Mouse (Mus musculus): ENCODE measurements around the gene Taf8. TPM values are rescaled to one million over a fixed set of nuclear protein-coding genes. Genes with fewer than 3 reads are reported as not detected.
"Not testable (repeated sequence)": the region's sequence is repeated elsewhere in the genome, so short reads cannot be mapped to it uniquely, and the experiment has no call there.

Gene Taf8
- polyA plus RNA-seq, 1 experiment from 2014 or later: 28.7 TPM

DNA sequence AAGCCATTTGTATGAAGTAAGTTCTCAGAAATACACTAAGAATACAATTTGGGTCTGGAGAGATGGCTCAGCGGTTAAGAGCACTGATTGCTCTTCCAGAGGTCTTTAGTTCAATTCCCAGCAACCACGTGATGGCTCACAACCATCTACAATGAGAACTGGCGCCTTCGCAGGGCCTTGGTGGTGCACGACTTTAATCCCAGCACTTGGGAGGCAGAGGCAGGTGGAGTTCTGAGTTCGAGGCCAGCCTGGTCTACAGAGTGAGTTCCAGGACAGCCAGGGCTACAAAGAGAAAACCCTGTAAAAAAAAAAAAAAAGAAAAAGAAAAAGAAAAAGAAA, 584 bp upstream of the Taf8 start:
- 79% methylated on average over 6 of the region's 6 CpGs for WGBS
- not testable (repeated sequence) for ATAC-seq (ENCODE audit: low FRiP score, low read depth)

DNA sequence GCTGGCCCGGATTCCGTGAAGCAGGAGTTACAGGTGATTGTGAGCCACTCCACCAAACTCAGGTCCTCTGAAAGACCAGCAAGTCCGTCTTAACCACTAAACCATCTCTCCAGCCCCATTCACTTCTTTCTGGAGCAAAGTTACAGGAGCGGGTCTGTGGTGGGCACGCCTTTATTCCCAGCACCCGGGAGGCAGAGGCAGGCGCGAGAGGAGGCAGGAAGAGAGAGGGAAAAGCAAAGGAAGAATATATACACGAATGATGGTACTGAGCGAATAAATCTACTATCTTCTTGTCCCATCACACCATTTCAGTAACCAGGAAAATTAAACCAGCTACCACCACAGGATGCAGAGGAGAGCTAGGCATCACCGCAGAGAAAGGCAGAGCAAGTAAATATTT, 561 bp downstream of the Taf8 start:
- no peak for ATAC-seq (ENCODE audit: low FRiP score, low read depth)
- 11% methylated on average over 11 of the region's 11 CpGs for WGBS
- Histone ChIP-seq H3K27me3 (replicated peaks) (no peaks in the 10 kb centered on the region), H3K9me3 (no peaks in the 10 kb centered on the region), H3K36me3 (peaks cover 21% of the 10 kb centered on the region), H3K4me2 (replicated peaks) (peak overlapping the region; percentile 88), H3K4me1 (peaks cover 18% of the 10 kb centered on the region), H3K9ac (peak overlapping the region; percentile 62), H3K27ac (no peak overlapping the region), H3K4me3 (peak overlapping the region; percentile 53)

More for the DNA sequence above, 584 bp upstream of the Taf8 start:
- H3K9me3 ChIP-seq; H3K4me3 ChIP-seq; H3K27ac ChIP-seq; H3K9ac ChIP-seq; H3K4me2 ChIP-seq (replicated peaks); H3K27me3 ChIP-seq (replicated peaks): not testable (repeated sequence)
- Histone ChIP-seq H3K4me1 (peaks cover 18% of the 10 kb centered on the region), H3K36me3 (peaks cover 13% of the 10 kb centered on the region)

DNA sequence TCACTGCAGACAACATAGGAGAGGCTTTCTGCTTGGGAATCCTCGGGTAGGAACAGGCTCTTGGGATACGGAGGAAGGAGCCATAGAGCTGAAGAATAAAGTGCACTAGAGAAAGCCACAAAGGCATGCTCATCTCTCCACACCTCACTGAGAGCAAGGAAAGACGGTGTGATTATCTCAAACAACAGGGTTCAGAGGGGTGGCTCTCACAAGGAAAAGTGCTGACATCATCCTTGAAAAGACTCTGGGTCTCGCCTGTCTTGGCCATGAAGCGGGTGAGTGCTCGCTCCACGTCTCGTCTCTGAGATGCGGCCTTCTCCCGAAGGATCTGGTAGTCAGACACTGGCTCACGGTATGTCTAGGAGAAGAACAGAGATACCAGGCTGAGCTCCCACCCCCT, 8.0 kb downstream of the Taf8 start:
- no peaks in the 10 kb centered on the region for H3K9me3 ChIP-seq
- H3K4me1 ChIP-seq: no peaks in the 10 kb centered on the region
- H3K27me3 ChIP-seq (replicated peaks): no peaks in the 10 kb centered on the region
- no peak overlapping the region for H3K9ac ChIP-seq
- ATAC-seq (ENCODE audit: low FRiP score, low read depth): no peak
- no peak overlapping the region for H3K4me3 ChIP-seq
- H3K4me2 ChIP-seq (replicated peaks): no peak overlapping the region
- 90% methylated on average over 11 of the region's 11 CpGs for WGBS
- H3K27ac ChIP-seq: no peak overlapping the region
- peaks cover 90% of the 10 kb centered on the region for H3K36me3 ChIP-seq

DNA sequence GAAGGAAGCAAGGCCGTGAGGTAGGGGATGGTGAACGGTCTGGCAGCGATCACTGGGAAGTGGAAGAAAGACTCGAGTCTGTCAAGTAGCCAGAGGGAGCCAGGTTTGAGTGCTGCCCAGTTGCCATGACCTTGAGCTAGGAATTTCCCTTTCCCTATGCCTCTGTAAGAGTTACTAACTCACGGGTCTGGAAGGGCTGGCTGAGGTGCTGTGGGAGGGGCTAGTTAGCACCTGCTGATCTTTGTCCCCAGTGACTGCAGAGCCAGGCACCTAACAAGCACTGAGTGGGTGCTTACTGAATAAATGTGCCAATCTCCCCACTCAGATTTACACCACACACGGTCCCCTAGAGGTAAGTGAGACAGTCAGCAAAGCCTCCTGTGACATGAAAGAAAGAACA, 8.4 kb downstream of the Taf8 start:
- Histone ChIP-seq H3K9me3 (no peaks in the 10 kb centered on the region), H3K4me2 (replicated peaks) (no peak overlapping the region), H3K4me1 (no peaks in the 10 kb centered on the region), H3K27me3 (replicated peaks) (no peaks in the 10 kb centered on the region), H3K4me3 (no peak overlapping the region), H3K9ac (no peak overlapping the region), H3K36me3 (peaks cover 91% of the 10 kb centered on the region), H3K27ac (no peak overlapping the region)
- WGBS: 89% methylated on average over 6 of the region's 6 CpGs
- ATAC-seq (ENCODE audit: low FRiP score, low read depth): no peak

DNA sequence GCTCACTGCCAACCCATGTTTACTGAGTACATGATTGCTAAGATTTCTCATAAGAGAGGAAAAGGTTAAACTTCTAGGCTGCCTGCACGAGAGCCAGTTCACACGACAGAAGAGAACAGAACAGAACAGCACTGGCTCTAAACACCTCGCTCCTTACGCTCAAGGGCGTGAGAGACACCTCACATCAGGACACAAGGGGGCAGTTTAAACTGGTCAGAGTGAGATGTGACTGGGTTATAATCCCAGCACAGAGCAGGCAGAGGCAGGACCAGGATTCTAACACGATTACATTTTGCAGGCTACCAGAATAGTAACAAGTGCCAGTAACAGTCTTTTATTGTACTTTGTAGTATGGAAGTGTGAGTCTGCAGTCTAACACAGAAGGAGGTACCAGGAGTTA, 9.4 kb downstream of the Taf8 start:
- no peak overlapping the region for H3K27ac ChIP-seq
- H3K4me2 ChIP-seq (replicated peaks): no peak overlapping the region
- H3K36me3 ChIP-seq: peaks cover 88% of the 10 kb centered on the region
- no peaks in the 10 kb centered on the region for H3K27me3 ChIP-seq (replicated peaks)
- no peaks in the 10 kb centered on the region for H3K4me1 ChIP-seq
- 85% methylated on average over 6 of the region's 6 CpGs for WGBS
- H3K9ac ChIP-seq: no peak overlapping the region
- no peaks in the 10 kb centered on the region for H3K9me3 ChIP-seq
- no peak for ATAC-seq (ENCODE audit: low FRiP score, low read depth)
- H3K4me3 ChIP-seq: no peak overlapping the region

DNA sequence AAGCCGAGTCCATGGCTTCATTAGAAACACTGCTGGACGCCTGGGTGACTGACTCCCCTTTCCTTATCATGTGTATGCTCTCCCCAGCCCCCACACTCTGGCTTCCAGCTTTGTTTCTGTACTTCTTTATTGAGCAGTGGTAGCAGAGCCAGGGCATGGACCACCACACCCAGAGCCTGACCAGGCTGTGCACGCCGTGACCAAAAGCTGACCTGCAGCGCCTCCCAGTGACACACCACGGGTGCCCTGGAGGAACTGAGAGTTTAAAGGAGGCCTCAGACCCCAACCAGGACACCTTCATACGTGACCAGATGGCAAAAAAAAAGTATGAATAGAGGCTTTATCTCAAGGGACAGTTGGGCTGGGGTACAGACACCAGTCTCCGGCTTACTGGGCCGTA, 11.3 kb downstream of the Taf8 start:
- 84% methylated on average over 9 of the region's 9 CpGs for WGBS
- H3K27ac ChIP-seq: no peak overlapping the region
- H3K9me3 ChIP-seq: no peaks in the 10 kb centered on the region
- peaks cover 74% of the 10 kb centered on the region for H3K36me3 ChIP-seq
- H3K4me3 ChIP-seq: no peak overlapping the region
- 0 out of 2 replicates have a peak, but pooled peaks cover 2% of the 10 kb centered on the region for H3K4me1 ChIP-seq
- H3K27me3 ChIP-seq (replicated peaks): no peaks in the 10 kb centered on the region
- H3K4me2 ChIP-seq (replicated peaks): no peak overlapping the region
- H3K9ac ChIP-seq: no peak overlapping the region
- ATAC-seq (ENCODE audit: low FRiP score, low read depth): no peak

DNA sequence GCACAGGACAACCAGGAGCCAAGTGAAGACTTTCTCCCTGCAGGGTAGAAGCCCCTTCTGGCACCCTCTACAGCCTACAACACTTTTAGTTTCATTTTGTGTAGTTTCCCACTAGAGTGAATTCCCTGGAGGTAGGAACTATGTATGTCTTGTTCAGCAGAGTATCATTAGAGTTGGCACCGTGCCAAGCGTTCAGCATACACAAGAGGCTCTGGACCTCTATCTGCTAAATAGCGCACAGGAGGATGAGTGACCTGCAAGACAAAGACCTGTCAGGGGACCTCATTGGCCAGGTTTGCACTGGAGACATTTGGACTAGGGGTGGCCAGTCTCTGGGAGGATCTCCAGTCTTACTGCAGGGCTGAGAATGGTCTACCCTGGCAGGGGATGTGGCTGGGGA, 16.3 kb downstream of the Taf8 start:
- no peaks in the 10 kb centered on the region for H3K9me3 ChIP-seq
- no peak for ATAC-seq (ENCODE audit: low FRiP score, low read depth)
- peaks cover 26% of the 10 kb centered on the region for H3K36me3 ChIP-seq
- H3K4me1 ChIP-seq: peaks cover 22% of the 10 kb centered on the region
- H3K4me2 ChIP-seq (replicated peaks): no peak overlapping the region
- no peak overlapping the region for H3K27ac ChIP-seq
- H3K4me3 ChIP-seq: no peak overlapping the region
- H3K9ac ChIP-seq: no peak overlapping the region
- H3K27me3 ChIP-seq (replicated peaks): no peaks in the 10 kb centered on the region
- WGBS: 88% methylated on average over 3 of the region's 3 CpGs

DNA sequence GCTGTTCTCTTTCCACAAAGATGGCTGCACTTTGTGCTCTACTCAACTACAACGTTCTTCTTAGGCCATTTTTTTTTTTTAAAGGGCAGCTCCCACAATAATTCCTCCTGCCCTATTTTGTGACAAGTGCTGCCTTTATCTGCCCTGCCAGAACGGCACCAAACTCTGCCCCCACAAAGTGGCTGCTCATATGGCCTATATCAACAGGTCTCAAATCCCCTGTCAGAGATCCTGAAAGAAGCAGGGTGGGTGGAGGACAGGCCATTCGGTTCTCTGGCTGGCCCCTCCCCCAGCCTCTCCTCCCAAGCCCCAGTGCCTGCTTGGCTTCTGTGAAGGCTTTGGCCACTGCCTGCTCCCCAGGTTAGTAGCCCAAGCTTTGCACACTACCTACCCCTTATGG, 17.1 kb downstream of the Taf8 start:
- Histone ChIP-seq H3K9ac (no peak overlapping the region), H3K27me3 (replicated peaks) (no peaks in the 10 kb centered on the region), H3K9me3 (no peaks in the 10 kb centered on the region), H3K4me1 (peaks cover 22% of the 10 kb centered on the region), H3K4me2 (replicated peaks) (no peak overlapping the region), H3K4me3 (no peak overlapping the region), H3K36me3 (peaks cover 18% of the 10 kb centered on the region), H3K27ac (no peak overlapping the region; the same call in 1 of the 2 replicates)
- no peak for ATAC-seq (ENCODE audit: low FRiP score, low read depth)
- WGBS: 7% methylated on average over 3 of the region's 3 CpGs

DNA sequence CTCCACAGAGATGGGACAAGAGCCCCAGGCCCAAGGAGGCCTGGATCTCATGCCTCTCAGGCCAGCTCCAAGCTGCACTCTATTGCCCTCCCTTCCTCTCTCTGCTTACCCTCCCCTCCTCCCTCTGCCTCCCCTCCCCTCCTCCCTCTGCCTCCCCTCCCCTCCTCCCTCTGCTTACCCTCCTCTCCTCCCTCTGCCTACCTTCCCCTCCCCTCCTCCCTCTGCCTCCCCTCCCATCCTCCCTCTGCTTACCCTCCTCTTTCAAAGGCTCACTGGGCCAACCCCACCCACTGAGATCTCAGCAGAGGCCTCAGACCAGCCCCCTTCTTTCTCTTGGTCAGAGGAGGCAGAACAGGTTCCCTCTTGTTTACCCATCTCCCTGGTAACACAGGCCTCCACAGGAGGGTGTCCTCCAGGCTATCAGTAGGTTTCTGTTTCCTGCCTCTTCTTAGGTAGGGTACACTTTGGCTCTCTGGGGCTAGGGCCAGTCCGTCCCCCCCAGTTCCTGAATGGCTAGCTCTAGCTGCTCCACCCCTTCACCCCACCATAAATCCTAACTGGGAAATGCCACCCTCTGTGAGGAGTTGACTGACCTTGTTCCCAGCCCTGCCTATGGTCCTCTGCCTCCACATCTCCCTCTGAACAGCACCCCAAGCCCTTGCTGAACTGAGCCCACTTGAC, 17.7 kb downstream of the Taf8 start:
- Histone ChIP-seq H3K9me3 (no peaks in the 10 kb centered on the region), H3K9ac (no peak overlapping the region), H3K4me3 (no peak overlapping the region), H3K36me3 (peaks cover 12% of the 10 kb centered on the region), H3K4me1 (peaks cover 22% of the 10 kb centered on the region), H3K27me3 (replicated peaks) (no peaks in the 10 kb centered on the region), H3K27ac (no peak overlapping the region), H3K4me2 (replicated peaks) (no peak overlapping the region)
- peak; percentile 15; the same call in 1 of the 2 replicates for ATAC-seq (ENCODE audit: low FRiP score, low read depth)
- 4% methylated on average over 1 of the region's 1 CpGs for WGBS

DNA sequence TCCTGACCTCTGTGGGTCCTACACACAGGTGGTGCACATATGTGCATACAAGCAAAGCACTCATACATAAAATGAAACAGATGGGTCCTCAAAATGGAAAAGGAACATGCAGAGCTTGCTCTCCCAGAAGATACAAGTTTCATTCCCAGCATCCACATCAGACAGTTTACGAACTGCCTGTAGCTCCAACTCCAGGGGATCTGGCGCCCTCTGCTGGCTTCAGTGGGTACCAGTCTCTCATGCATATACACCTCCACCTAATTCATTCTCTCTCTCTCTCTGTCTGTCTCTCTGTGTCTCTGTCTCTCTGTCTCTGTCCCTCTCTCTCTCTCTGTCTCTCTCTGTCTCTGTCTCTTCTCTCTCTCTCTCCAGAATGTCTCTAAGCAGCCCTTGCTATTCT, 19.7 kb downstream of the Taf8 start:
- H3K36me3 ChIP-seq: no peaks in the 10 kb centered on the region
- H3K27ac ChIP-seq: no peak overlapping the region
- no peaks in the 10 kb centered on the region for H3K27me3 ChIP-seq (replicated peaks)
- H3K4me1 ChIP-seq: peaks cover 22% of the 10 kb centered on the region
- 48% methylated on average over 2 of the region's 2 CpGs for WGBS
- H3K9ac ChIP-seq: no peak overlapping the region
- H3K4me2 ChIP-seq (replicated peaks): no peak overlapping the region
- H3K4me3 ChIP-seq: no peak overlapping the region
- H3K9me3 ChIP-seq: no peaks in the 10 kb centered on the region
- ATAC-seq (ENCODE audit: low FRiP score, low read depth): no peak

DNA sequence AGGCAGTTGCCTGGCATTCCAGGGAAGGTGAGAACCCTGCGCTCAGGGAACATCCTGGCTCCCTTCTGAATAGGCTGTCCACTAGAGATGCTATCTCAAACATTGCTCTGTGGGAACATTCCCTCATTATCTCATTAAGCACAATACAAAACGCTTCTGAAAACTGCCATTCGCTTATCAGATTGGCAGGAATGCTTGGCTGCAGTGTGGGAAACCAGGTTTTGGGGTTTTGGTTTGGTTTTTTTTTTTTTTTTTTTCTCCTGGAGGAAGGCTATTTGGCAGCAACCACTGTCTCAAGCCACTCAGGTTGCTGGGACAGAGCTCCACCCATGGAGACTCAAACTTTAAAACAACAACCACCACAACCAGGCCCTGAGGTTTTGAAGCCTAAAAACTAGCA, 22.2 kb downstream of the Taf8 start:
- no peak overlapping the region for H3K27ac ChIP-seq
- H3K9ac ChIP-seq: no peak overlapping the region
- no peak overlapping the region for H3K4me2 ChIP-seq (replicated peaks)

DNA sequence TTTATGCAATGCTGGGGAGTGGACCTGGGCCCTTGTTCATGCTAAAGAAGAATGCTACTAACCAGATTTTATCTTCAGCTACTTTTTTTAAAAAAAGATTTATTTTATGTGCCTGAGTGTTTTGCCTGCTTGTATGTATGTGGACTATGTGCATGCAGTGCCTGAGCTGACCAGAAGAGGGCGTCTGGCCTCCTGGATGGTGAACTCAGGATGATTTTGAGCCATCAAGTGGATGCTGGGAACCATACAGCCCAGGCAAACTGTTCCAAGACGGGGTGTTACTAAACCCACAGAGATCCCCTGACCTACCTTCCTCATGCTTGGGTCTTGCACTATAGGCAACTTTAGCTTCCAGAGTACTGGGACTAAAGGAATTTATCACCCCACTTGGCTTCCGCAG, 26.4 kb downstream of the Taf8 start:
- no peak overlapping the region for H3K4me2 ChIP-seq (replicated peaks)
- H3K9me3 ChIP-seq: no peaks in the 10 kb centered on the region
- H3K4me1 ChIP-seq: no peaks in the 10 kb centered on the region
- H3K9ac ChIP-seq: no peak overlapping the region
- 63% methylated on average over 3 of the region's 3 CpGs for WGBS
- no peaks in the 10 kb centered on the region for H3K36me3 ChIP-seq
- no peak overlapping the region for H3K4me3 ChIP-seq
- H3K27ac ChIP-seq: no peak overlapping the region
- ATAC-seq (ENCODE audit: low FRiP score, low read depth): no peak
- no peaks in the 10 kb centered on the region for H3K27me3 ChIP-seq (replicated peaks)

More for the DNA sequence above, 22.2 kb downstream of the Taf8 start:
- WGBS: 73% methylated on average over 3 of the region's 3 CpGs
- Histone ChIP-seq H3K4me1 (peaks cover 11% of the 10 kb centered on the region; the same call in 1 of the 2 replicates), H3K36me3 (no peaks in the 10 kb centered on the region), H3K27me3 (replicated peaks) (no peaks in the 10 kb centered on the region), H3K9me3 (no peaks in the 10 kb centered on the region), H3K4me3 (no peak overlapping the region)
- ATAC-seq (ENCODE audit: low FRiP score, low read depth): no peak

DNA sequence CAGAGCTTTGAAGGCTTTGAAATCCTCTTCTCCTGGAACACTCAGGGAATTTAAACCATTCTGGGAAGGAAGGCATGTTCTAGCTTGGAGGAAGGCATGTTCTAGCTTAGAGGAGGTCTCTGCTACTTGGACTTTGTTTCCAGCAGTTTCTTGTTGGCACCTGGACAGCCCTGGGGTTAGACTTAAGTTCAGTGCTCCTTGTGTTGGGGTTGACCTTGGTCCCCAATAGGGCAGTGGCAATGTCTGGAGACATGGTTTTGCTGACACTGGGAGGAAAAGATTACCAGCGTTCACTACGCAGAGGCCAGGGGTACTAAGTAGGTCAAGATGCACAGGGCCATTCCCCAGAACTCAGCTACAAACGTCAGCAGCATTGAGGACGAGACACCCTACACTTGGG, 26.9 kb downstream of the Taf8 start:
- ATAC-seq (ENCODE audit: low FRiP score, low read depth): no peak
- Histone ChIP-seq H3K4me3 (no peak overlapping the region), H3K4me2 (replicated peaks) (no peak overlapping the region), H3K9me3 (no peaks in the 10 kb centered on the region), H3K9ac (no peak overlapping the region), H3K36me3 (no peaks in the 10 kb centered on the region), H3K27ac (no peak overlapping the region), H3K4me1 (no peaks in the 10 kb centered on the region), H3K27me3 (replicated peaks) (no peaks in the 10 kb centered on the region)
- WGBS: 86% methylated on average over 4 of the region's 4 CpGs
